Mouse (Mus musculus) MEL (cell line): Measurements from ENCODE around the gene Megf6. TPM values are rescaled to one million over a fixed set of nuclear protein-coding genes. Genes with fewer than 3 reads are reported as not detected.

Experiments
- DNase-seq: peaks from one replicate; pipeline ENCODE4 v3.0.0; 2011; ENCODE audit warnings: low read depth, low spot score
- H3K27ac ChIP-seq: 2 replicates; pipeline ENCODE4 v1.5.1; 2012; ENCODE audit warnings: low read depth, mild to moderate bottlenecking, control low read depth, low read length, moderate library complexity; ENCODE audit not compliant: control insufficient read depth
- H3K27me3 ChIP-seq, 2 experiments: fragments of 150-350 bp in 1 of 2; sonication (generic) in 1 of 2; 2 replicates each; pipeline ENCODE4 v1.6.1; 2012; ENCODE audit warnings: low read length in 2 of 2, mild to moderate bottlenecking in 2 of 2, improper control_type of control experiment in 1 of 2, moderate library complexity in 1 of 2; ENCODE audit not compliant: insufficient read depth in 2 of 2, control insufficient read depth in 1 of 2
- H3K36me3 ChIP-seq, 2 experiments: 2 replicates each; pipeline ENCODE4 v1.6.1; 2012 to 2014; ENCODE audit warnings: low read length in 2 of 2, improper control_type of control experiment in 1 of 2, inconsistent platforms in 1 of 2, mild to moderate bottlenecking in 1 of 2; ENCODE audit not compliant: insufficient read depth in 2 of 2, control insufficient read depth in 1 of 2
- H3K4me1 ChIP-seq, 2 experiments: fragments of 150-350 bp in 1 of 2; sonication (generic) in 1 of 2; 2 replicates each; pipeline ENCODE4 v1.6.1; 2012; ENCODE audit warnings: low read length in 2 of 2, improper control_type of control experiment in 1 of 2, mild to moderate bottlenecking in 1 of 2; ENCODE audit not compliant: insufficient read depth in 2 of 2, control insufficient read depth in 1 of 2
- H3K4me3 ChIP-seq, 2 experiments: fragments of 150-350 bp in 1 of 2; sonication (generic) in 1 of 2; 2 replicates each; pipeline ENCODE4 v1.5.1; 2012; ENCODE audit warnings: low read depth in 2 of 2, low read length in 2 of 2, mild to moderate bottlenecking in 2 of 2, moderate library complexity in 2 of 2, control low read depth in 1 of 2, improper control_type of control experiment in 1 of 2; ENCODE audit not compliant: control insufficient read depth in 1 of 2, insufficient read depth in 1 of 2
- H3K79me2 ChIP-seq: 2 replicates; pipeline ENCODE4 v1.6.1; 2012; ENCODE audit warnings: mild to moderate bottlenecking, low read length, moderate library complexity; ENCODE audit not compliant: control insufficient read depth, poor library complexity, insufficient read depth
- H3K9ac ChIP-seq: 2 replicates; pipeline ENCODE4 v1.6.1; 2012; ENCODE audit warnings: low read depth, mild to moderate bottlenecking, control low read depth, low read length, moderate library complexity; ENCODE audit not compliant: control insufficient read depth, poor library complexity, severe bottlenecking
- H3K9me3 ChIP-seq: fragments of 150-350 bp; sonication (generic); replicated peaks from 2 replicates; pipeline ENCODE4 v1.6.1; 2012; ENCODE audit warnings: mild to moderate bottlenecking, low read length, improper control_type of control experiment, moderate library complexity; ENCODE audit not compliant: insufficient read depth
- BHLHE40 ChIP-seq: IDR thresholded peaks from 2 replicates; pipeline ENCODE4 v1.6.1; 2012; ENCODE audit warnings: low read depth, mild to moderate bottlenecking, inconsistent platforms, low read length, improper control_type of control experiment, borderline replicate concordance
- CHD1 ChIP-seq: IDR thresholded peaks from 2 replicates; pipeline ENCODE4 v1.6.1; 2012; ENCODE audit warnings: low read depth, mild to moderate bottlenecking, inconsistent platforms, low read length, improper control_type of control experiment
- CHD2 ChIP-seq: IDR thresholded peaks from 2 replicates; pipeline ENCODE4 v1.6.1; 2011; ENCODE audit warnings: low read length, improper control_type of control experiment
- CTCF ChIP-seq, 3 experiments: IDR thresholded peaks in 2 of 3; conservative IDR thresholded peaks in 1 of 3; 2 replicates each; pipeline ENCODE4 v1.5.1; 2011 to 2012; ENCODE audit warnings: low read length in 3 of 3, low read depth in 2 of 3, mild to moderate bottlenecking in 2 of 3, improper control_type of control experiment in 1 of 3, inconsistent platforms in 1 of 3, mixed read lengths in 1 of 3, moderate library complexity in 1 of 3; ENCODE audit not compliant: control insufficient read depth in 1 of 3, insufficient read depth in 1 of 3, poor library complexity in 1 of 3, severe bottlenecking in 1 of 3
- ELF1 ChIP-seq: IDR thresholded peaks from 2 replicates; pipeline ENCODE4 v1.6.1; 2014; ENCODE audit warnings: low read depth, mild to moderate bottlenecking, inconsistent platforms, low read length, improper control_type of control experiment, moderate library complexity
- EP300 ChIP-seq, 2 experiments: IDR thresholded peaks; 2 replicates each; pipeline ENCODE4 v1.6.1; 2011; ENCODE audit warnings: improper control_type of control experiment in 2 of 2, low read length in 2 of 2, low read depth in 1 of 2, mild to moderate bottlenecking in 1 of 2
- ETS1 ChIP-seq: IDR thresholded peaks from 2 replicates; pipeline ENCODE4 v1.6.1; 2012; ENCODE audit warnings: low read depth, mild to moderate bottlenecking, inconsistent platforms, low read length, improper control_type of control experiment, moderate library complexity
- GABPA ChIP-seq: IDR thresholded peaks from 2 replicates; pipeline ENCODE4 v1.6.1; 2012; ENCODE audit warnings: low read depth, mild to moderate bottlenecking, inconsistent platforms, low read length, improper control_type of control experiment, moderate library complexity
- GATA1 ChIP-seq: IDR thresholded peaks from 2 replicates; pipeline ENCODE4 v1.6.1; 2011; ENCODE audit warnings: low read depth, low read length, improper control_type of control experiment
- HCFC1 ChIP-seq: IDR thresholded peaks from 2 replicates; pipeline ENCODE4 v1.6.1; 2012; ENCODE audit warnings: low read depth, mild to moderate bottlenecking, inconsistent platforms, low read length, improper control_type of control experiment, moderate library complexity
- JUND ChIP-seq: IDR thresholded peaks from 2 replicates; pipeline ENCODE4 v1.6.1; 2011; ENCODE audit warnings: low read depth, mild to moderate bottlenecking, improper control_type of control experiment, low read length
- KAT2A ChIP-seq: conservative IDR thresholded peaks from 2 replicates; pipeline ENCODE4 v1.6.1; 2012; ENCODE audit warnings: low read depth, low read length, improper control_type of control experiment, inconsistent platforms
- MAX ChIP-seq: IDR thresholded peaks from 2 replicates; pipeline ENCODE4 v1.6.1; 2011; ENCODE audit warnings: low read length, improper control_type of control experiment
- MAZ ChIP-seq: IDR thresholded peaks from 2 replicates; pipeline ENCODE4 v1.6.1; 2012; ENCODE audit warnings: low read depth, mild to moderate bottlenecking, inconsistent platforms, low read length, improper control_type of control experiment
- MEF2A ChIP-seq: IDR thresholded peaks from 2 replicates; pipeline ENCODE4 v1.6.1; 2014; ENCODE audit warnings: low read depth, mild to moderate bottlenecking, inconsistent platforms, low read length, improper control_type of control experiment; ENCODE audit not compliant: poor library complexity, insufficient replicate concordance, severe bottlenecking; ENCODE audit errors: extremely low read depth
- MXI1 ChIP-seq: IDR thresholded peaks from 2 replicates; pipeline ENCODE4 v1.6.1; 2011; ENCODE audit warnings: mild to moderate bottlenecking, low read depth, low read length, improper control_type of control experiment
- MYC ChIP-seq: IDR thresholded peaks from 2 replicates; pipeline ENCODE4 v1.6.1; 2011; ENCODE audit warnings: low read depth, mild to moderate bottlenecking, low read length, improper control_type of control experiment, moderate library complexity
- NELFE ChIP-seq: IDR thresholded peaks from 2 replicates; pipeline ENCODE4 v1.6.1; 2011; ENCODE audit warnings: low read depth, low read length, improper control_type of control experiment
- POLR2A ChIP-seq, 2 experiments: IDR thresholded peaks; 2 replicates each; pipeline ENCODE4 v1.6.1; 2011 to 2012; ENCODE audit warnings: low read length in 2 of 2, mild to moderate bottlenecking in 2 of 2, control low read depth in 1 of 2, improper control_type of control experiment in 1 of 2, low read depth in 1 of 2, moderate library complexity in 1 of 2; ENCODE audit not compliant: control insufficient read depth in 1 of 2, insufficient read depth in 1 of 2, poor library complexity in 1 of 2
- POLR2AphosphoS2 ChIP-seq: IDR thresholded peaks from 2 replicates; pipeline ENCODE4 v1.6.1; 2011; ENCODE audit warnings: low read length, improper control_type of control experiment
- POLR2AphosphoS5 ChIP-seq: IDR thresholded peaks from 2 replicates; pipeline ENCODE4 v1.6.1; 2012; ENCODE audit warnings: low read depth, borderline replicate concordance, mild to moderate bottlenecking, inconsistent platforms, low read length, moderate library complexity, mixed read lengths
- RCOR1 ChIP-seq: IDR thresholded peaks from 2 replicates; pipeline ENCODE4 v1.6.1; 2012; ENCODE audit warnings: low read depth, mild to moderate bottlenecking, inconsistent platforms, low read length, improper control_type of control experiment
- SIN3A ChIP-seq: IDR thresholded peaks from 2 replicates; pipeline ENCODE4 v1.6.1; 2012; ENCODE audit warnings: low read length, improper control_type of control experiment, inconsistent platforms
- SMC3 ChIP-seq: IDR thresholded peaks from 2 replicates; pipeline ENCODE4 v1.6.1; 2011; ENCODE audit warnings: low read depth, low read length, improper control_type of control experiment
- USF1 ChIP-seq: IDR thresholded peaks from 2 replicates; pipeline ENCODE4 v1.6.1; 2014; ENCODE audit warnings: low read depth, mild to moderate bottlenecking, inconsistent platforms, low read length, improper control_type of control experiment, moderate library complexity
- USF2 ChIP-seq, 2 experiments: IDR thresholded peaks; 2 replicates each; pipeline ENCODE4 v1.6.1; 2011 to 2012; ENCODE audit warnings: improper control_type of control experiment in 2 of 2, low read length in 2 of 2, borderline replicate concordance in 1 of 2, inconsistent platforms in 1 of 2, low read depth in 1 of 2, mild to moderate bottlenecking in 1 of 2; ENCODE audit not compliant: insufficient read depth in 1 of 2
- ZKSCAN1 ChIP-seq: IDR thresholded peaks from 2 replicates; pipeline ENCODE4 v1.6.1; 2012; ENCODE audit warnings: low read depth, mild to moderate bottlenecking, inconsistent platforms, low read length, improper control_type of control experiment, moderate library complexity
- ZMIZ1 ChIP-seq: IDR thresholded peaks from 2 replicates; pipeline ENCODE4 v1.6.1; 2012; ENCODE audit warnings: low read depth, mild to moderate bottlenecking, inconsistent platforms, low read length, improper control_type of control experiment, moderate library complexity
- ZNF384 ChIP-seq: IDR thresholded peaks from 2 replicates; pipeline ENCODE4 v1.6.1; 2012; ENCODE audit warnings: low read depth, mild to moderate bottlenecking, inconsistent platforms, low read length, improper control_type of control experiment
- polyA plus RNA-seq, 2 experiments: library from polyadenylated mRNA; stranded (reverse) in 1 of 2; unstranded in 1 of 2; fragments of >175 nt in 1 of 2; fragments of >200 nt in 1 of 2; gene quantifications; 2 replicates each; pipeline versions ENCODE4 v1.2.1 to v1.2.4; 2012; ENCODE audit warnings: low replicate concordance in 2 of 2, low read depth in 1 of 2; ENCODE audit not compliant: insufficient read length in 2 of 2, insufficient read depth in 1 of 2, missing spikeins in 1 of 2
- total RNA-seq: library from RNA; depleted of rRNA; stranded (reverse); fragments of 300-350 nt; gene quantifications from 2 replicates; pipeline ENCODE4 v1.2.3, GENCODE M21; 2012

Gene Megf6
- total and polyA plus RNA-seq, 3 experiments, result 0.07 to 0.12 TPM; not detected in 1

- no peak for DNase-seq
- no peak for TF ChIP-seq CTCF (IDR thresholded peaks at IDR 0.05 in 2 of 3, conservative IDR thresholded peaks at IDR 0.05 in 1 of 3; ENCODE audit: control insufficient read depth in 1 of 3, insufficient read depth in 1 of 3, low read depth in 2 of 3, low read length in 3 of 3, poor library complexity in 1 of 3, severe bottlenecking in 1 of 3)
- TF ChIP-seq MAX, result no peak
- TF ChIP-seq MYC, result no peak
- TF ChIP-seq EP300 (IDR thresholded peaks at IDR 0.05; ENCODE audit: low read depth in 1 of 2, low read length in 2 of 2), result no peak
- no peak for TF ChIP-seq POLR2A (IDR thresholded peaks at IDR 0.05; ENCODE audit: control insufficient read depth in 1 of 2, insufficient read depth in 1 of 2, low read depth in 1 of 2, low read length in 2 of 2, poor library complexity in 1 of 2)
- no peak for TF ChIP-seq CHD2
- no peak for TF ChIP-seq HCFC1
- TF ChIP-seq NELFE, result no peak
- TF ChIP-seq SMC3, result no peak
- TF ChIP-seq ZNF384, result no peak
- no peak for TF ChIP-seq KAT2A
- TF ChIP-seq ZMIZ1, result no peak
- TF ChIP-seq GABPA, result no peak
- TF ChIP-seq RCOR1, result no peak
- TF ChIP-seq JUND, result no peak
- no peak for TF ChIP-seq ETS1
- TF ChIP-seq POLR2AphosphoS5, result no peak
- TF ChIP-seq BHLHE40, result no peak
- no peak for TF ChIP-seq MXI1
- no peaks in the 10 kb centered on the region for H3K9me3 ChIP-seq
- H3K79me2 ChIP-seq, result no peaks in the 10 kb centered on the region
- no peaks in the 10 kb centered on the region for H3K4me1 ChIP-seq
- no peak overlapping the region for H3K9ac ChIP-seq
- H3K27me3 ChIP-seq, result no peaks in the 10 kb centered on the region
- H3K27ac ChIP-seq, result no peak overlapping the region
- no peaks in the 10 kb centered on the region for H3K36me3 ChIP-seq
- no peak overlapping the region for H3K4me3 ChIP-seq
Measured at GRCm38 (mm10) chr4:154197961-154198360, 27.4 kb downstream of the Megf6 start.

GRCm38 (mm10) chr4:154198377-154198961 lies 27.9 kb downstream of the Megf6 start:
- Histone ChIP-seq H3K79me2 (no peaks in the 10 kb centered on the region), H3K9me3 (no peaks in the 10 kb centered on the region), H3K36me3 (no peaks in the 10 kb centered on the region), H3K4me3 (no peak overlapping the region), H3K27ac (no peak overlapping the region), H3K27me3 (no peaks in the 10 kb centered on the region), H3K9ac (no peak overlapping the region), H3K4me1 (no peaks in the 10 kb centered on the region)
- TF ChIP-seq MYC, result no peak
- TF ChIP-seq POLR2AphosphoS2, result no peak
- TF ChIP-seq MAZ, result no peak
- no peak for TF ChIP-seq ZKSCAN1
- no peak for TF ChIP-seq EP300 (IDR thresholded peaks at IDR 0.05; ENCODE audit: low read depth in 1 of 2, low read length in 2 of 2)
- no peak for TF ChIP-seq HCFC1
- no peak for TF ChIP-seq SMC3
- TF ChIP-seq USF2 (IDR thresholded peaks at IDR 0.05; ENCODE audit: borderline replicate concordance in 1 of 2, insufficient read depth in 1 of 2, low read depth in 1 of 2, low read length in 2 of 2), result no peak
- TF ChIP-seq CHD2, result no peak
- TF ChIP-seq GATA1, result no peak
- no peak for TF ChIP-seq MEF2A
- no peak for TF ChIP-seq KAT2A
- no peak for TF ChIP-seq ELF1
- no peak for TF ChIP-seq USF1
- TF ChIP-seq MXI1, result no peak
- no peak for TF ChIP-seq SIN3A
- no peak for TF ChIP-seq GABPA
- no peak for TF ChIP-seq CHD1
- no peak for DNase-seq
